Mouse (Mus musculus) fibroblast of lung, adult 2 months (primary cell): ENCODE measurements around the gene Wdr74.

Experiments used
- DNase-seq: peaks from one replicate; pipeline ENCODE4 v3.0.0-alpha.2; 2011; ENCODE audit warnings: low read depth

Wdr74 gene

GRCm38 (mm10) chr19:8735389-8736159, at the start of gene Wdr74:
Gene Wdr74, plus strand, starts transcription at chr19:8735827.
- peak; percentile 74 for DNase-seq

- no peak for DNase-seq
Measured at GRCm38 (mm10) chr19:8691871-8692539, 43.6 kb upstream of the Wdr74 start.

- DNase-seq, result no peak
Measured at GRCm38 (mm10) chr19:8692740-8693139, 42.9 kb upstream of the Wdr74 start.

DNA sequence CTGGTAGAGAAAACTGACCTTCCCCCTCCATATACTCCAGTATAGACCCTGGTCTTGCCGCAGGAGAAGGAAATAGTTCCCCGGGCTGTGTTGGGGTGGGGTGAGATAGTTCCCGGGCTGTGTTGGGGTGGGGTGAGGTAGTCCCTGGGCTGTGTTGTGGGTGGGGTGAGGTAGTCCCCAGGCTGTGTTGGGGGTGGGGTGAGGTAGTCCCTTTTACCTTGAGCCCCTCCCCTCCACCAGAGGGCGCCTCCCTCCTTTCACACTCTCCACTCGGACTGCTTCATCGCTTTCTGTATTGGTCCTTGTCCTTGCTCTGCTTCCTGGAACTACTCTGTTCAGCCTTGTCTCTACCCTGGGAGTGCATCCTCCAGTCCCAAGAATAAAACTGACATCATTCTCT, 40.3 kb upstream of the Wdr74 start:
- no peak for DNase-seq

DNA sequence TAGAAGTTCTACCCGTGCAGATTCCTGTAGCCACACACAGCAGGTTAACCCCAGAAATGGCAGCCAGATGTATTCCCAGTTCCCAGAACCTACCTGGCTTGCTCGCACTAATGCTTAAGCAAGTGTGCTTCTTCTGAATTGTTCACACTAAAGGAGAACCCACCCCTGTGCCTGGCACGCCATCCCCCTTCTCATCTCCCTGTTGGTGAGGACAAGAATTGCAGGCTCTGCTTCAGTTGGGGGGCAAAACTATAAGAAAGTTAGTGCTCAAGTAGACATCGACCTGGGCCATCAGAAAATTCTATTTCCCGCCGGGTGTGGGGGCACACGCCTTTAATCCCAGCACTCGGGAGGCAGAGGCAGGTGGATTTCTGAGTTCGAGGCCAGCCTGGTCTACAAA, 36.0 kb upstream of the Wdr74 start:
- DNase-seq, result no peak

GRCm38 (mm10) chr19:8702458-8702857, 33.2 kb upstream of the Wdr74 start:
- no peak for DNase-seq

- no peak for DNase-seq
Measured at GRCm38 (mm10) chr19:8703571-8703970, 32.1 kb upstream of the Wdr74 start.

DNA sequence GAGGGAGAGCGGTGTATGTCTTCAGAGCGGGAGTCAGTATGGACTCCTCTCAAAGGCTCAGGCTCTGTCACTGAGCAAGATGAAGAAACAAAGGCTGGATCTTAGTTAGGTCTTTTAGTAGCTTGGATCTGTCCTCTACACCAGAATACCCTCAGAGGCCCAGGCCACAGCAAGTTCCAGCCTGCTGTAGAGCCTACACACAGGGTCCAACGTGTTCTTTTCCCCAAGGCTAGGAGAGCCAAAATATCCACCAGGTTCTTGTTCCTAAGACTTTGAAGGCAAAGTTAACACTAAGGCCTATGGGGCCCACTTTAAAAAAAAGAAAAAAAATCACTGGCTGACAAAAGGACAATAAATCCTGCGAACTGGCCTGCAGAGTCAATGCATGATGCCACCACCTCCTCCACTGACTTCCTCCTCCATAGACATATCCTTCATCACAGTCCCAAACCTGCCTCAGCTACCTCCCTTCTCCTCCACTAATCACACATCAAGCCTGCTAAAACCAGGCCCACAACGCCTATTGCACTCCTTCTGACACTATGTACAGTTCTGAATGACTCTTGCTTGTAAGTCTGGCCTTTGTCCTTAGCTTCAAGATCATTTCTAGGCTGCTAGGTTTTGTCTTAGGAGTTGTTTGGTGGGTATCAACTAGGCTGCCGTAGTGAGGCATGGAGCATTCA, 30.5 kb upstream of the Wdr74 start:
- DNase-seq, result no peak

GRCm38 (mm10) chr19:8706132-8706667, 29.4 kb upstream of the Wdr74 start:
- DNase-seq, result no peak

GRCm38 (mm10) chr19:8706930-8707329, 28.7 kb upstream of the Wdr74 start:
- DNase-seq, result no peak

GRCm38 (mm10) chr19:8708954-8709353, 26.7 kb upstream of the Wdr74 start:
- DNase-seq, result no peak

DNA sequence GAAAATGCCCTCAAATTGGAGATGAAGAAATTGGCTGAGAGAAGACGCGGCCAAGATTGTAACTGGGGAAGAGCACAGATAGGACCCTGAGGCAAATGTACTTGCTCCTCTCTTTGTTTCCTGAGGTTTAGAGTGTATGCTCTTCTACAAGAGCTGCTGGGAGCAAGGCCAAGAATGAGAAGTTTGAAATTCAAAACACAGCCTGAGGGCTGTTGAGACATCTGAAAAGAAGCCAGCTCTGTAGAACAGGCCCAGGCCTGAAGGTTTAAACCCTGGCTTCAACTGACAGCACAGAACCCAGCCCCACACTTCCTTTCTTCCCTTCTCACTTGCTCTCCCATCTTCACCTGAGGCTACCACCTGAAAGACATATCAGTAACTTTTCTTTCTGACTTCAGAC, 25.6 kb upstream of the Wdr74 start:
- no peak for DNase-seq

- no peak for DNase-seq
Measured at GRCm38 (mm10) chr19:8711506-8711905, 24.1 kb upstream of the Wdr74 start.

- no peak for DNase-seq
Measured at GRCm38 (mm10) chr19:8711949-8712869, 23.4 kb upstream of the Wdr74 start.

GRCm38 (mm10) chr19:8712870-8713305, 22.7 kb upstream of the Wdr74 start:
- DNase-seq, result peak; percentile 90

DNA sequence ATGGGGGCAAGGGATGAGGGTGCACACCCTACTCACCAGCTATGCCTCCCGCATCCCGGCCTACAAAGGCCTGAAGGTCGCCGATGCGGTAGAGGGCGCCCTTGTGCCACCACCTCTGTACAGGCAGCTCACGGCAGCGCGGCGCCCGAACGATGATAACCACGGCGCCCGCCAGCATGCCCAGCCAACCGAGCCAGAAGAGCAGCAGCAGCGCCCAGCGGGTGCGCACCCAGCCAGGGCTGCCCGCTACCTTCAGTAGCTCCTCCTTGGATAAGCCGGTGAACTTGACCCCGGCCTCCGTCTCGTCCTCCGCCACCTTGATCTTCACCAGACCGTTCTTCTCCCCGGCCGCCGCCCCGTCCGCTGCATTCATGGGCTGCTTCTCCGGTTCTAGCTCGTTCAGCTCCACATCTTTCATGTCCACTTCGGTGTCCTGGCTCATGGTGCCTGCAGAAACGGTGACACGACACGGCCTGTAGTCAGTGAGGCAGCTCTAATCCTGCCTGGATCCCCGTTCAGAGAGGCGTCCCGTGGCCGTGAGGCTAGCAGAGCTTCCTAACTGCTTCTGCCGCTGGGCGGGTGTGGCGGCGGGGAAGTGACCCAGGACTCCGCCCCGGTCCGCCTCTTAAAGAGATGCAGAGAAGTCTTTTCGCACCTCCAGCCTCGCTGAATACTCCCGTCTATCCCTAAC, 22.2 kb upstream of the Wdr74 start:
- no peak for DNase-seq

GRCm38 (mm10) chr19:8713997-8714652, 21.5 kb upstream of the Wdr74 start:
- no peak for DNase-seq

- no peak for DNase-seq
Measured at GRCm38 (mm10) chr19:8714653-8715481, 20.8 kb upstream of the Wdr74 start.
